Mouse (Mus musculus): ENCODE results near the gene Pigu.

- TF ChIP-seq POLR2A (IDR thresholded peaks at IDR 0.05; ENCODE audit: extremely low read depth, insufficient read depth, low read length) = no peak
- no peak for TF ChIP-seq CTCF (IDR thresholded peaks at IDR 0.05; ENCODE audit: extremely low read depth, insufficient read depth, low read length)
These were observed 90.3 kb downstream of the Pigu start for GRCm38 (mm10) chr2:155266896-155267295.
